Mouse (Mus musculus) megakaryocyte progenitor cell, adult 5-6 weeks (primary cell): ENCODE measurements around the gene Lrrc46. TPM values are rescaled to one million over a fixed set of nuclear protein-coding genes. Genes with fewer than 3 reads are reported as not detected.

ENCODE experiments used
- ATAC-seq: replicated peaks from 2 replicates; pipeline ENCODE4 v1.8.0; 2016; ENCODE audit warnings: mild to moderate bottlenecking, moderate TSS enrichment, inconsistent platforms; ENCODE audit not compliant: poor library complexity
- total RNA-seq, 2 experiments: library from RNA; stranded (forward) in 1 of 2; stranded (reverse) in 1 of 2; fragments of 157-497, 149-512 nt in 1 of 2; fragments of 200-1000 nt in 1 of 2; gene quantifications; 2 replicates each; pipeline versions ENCODE4 v1.2.3 to v1.2.4; 2015 to 2017

Lrrc46 gene
- total RNA-seq, 2 experiments from 2014 or later = 0.69 TPM; not detected in 1

DNA sequence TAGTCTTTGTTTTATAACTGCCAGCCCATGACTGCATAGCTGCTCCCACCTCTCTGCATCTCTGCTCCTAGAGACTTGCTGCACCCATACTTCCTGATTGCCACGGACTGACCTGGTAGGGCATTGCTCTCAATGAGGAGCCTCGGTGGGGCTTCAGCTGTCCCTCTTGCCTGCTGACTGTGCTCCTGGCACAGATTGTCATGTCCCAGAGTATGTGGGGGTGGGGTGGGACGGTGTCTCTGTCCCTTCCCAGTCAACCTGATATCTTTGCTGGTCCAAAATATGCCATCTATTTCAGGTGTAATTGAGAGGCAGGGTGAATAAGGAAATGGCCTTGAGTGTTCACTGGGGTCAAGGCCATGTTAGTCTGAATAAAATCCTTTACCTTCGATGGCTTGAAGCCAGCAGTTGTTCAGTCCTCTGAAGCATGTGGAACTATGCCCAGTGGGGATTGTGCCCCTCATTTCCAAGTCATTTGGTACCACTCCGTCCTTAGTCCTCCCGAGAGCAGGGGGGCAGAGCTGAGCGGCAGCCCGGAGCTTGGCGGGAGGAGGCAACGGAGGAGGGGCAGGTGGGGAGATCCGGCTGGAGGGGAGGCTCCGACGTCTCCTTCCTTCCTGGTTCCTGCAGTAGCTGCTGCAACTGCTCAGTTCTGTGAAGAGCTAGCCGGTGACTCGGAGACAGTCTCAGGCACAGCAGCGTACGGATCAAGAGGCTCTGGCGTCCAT lies 9.2 kb upstream of the Lrrc46 start, which contains the start of gene Osbpl7:
Gene Osbpl7 (plus strand): TSS at position 413 of the 728 bp plus-strand sequence.
- peak; percentile 86 for ATAC-seq

DNA sequence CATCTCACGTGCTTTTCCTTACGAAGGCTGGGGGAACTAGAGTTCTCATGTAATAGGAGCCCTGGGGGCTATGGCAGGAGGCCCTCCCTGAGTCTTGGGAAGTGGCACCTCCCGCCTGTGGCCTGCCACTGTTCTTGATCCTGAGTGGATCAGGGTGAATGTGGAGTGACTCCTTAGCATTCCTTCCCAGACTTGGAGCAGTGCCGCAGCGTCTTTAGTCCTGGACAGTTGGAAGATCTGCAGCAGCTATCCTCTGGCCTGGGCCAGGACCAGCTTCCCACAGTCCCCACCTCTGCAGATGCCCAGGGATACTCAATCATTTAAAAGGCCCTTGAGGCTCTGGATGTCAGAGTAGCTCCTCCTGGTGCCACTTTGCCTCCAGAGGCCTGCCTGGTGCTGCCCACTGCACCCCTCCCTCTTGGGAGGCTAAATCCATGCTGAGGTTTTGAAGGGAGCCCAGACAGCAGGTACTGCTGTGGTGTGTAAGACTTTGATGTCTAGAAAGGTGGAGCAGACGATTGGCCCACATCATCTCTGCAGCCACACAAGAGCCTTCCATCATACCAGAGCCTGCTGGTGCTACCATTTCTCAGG lies 8.4 kb upstream of the Lrrc46 start:
- ATAC-seq = no peak

GRCm38 (mm10) chr11:97048090-97048650 lies 7.0 kb upstream of the Lrrc46 start:
- no peak for ATAC-seq

- no peak for ATAC-seq
Observed at GRCm38 (mm10) chr11:97045861-97046260, 4.7 kb upstream of the Lrrc46 start.

DNA sequence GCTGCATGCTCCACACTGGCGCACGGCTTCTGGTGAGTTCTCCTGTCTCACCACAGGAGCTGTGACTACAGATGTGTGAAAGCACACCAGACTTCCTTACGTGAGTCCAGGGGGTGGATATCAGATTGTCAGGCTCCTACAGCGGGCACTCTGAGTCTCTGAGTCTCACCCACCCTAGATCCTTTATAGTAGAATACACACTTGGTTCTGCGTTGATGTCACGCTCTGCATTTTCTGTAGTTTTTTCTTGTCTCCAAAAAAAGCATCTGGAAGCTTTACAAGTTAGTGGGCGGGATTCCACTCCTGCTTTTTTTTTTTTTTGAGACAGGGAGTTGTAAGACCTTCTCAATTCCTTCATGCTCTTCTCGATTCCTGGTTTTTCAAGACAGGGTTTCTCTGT lies 3.7 kb upstream of the Lrrc46 start:
- ATAC-seq = no peak

- ATAC-seq = no peak
Observed at GRCm38 (mm10) chr11:97040301-97041021, 746 bp downstream of the Lrrc46 start.

GRCm38 (mm10) chr11:97038881-97039280 lies 2.3 kb downstream of the Lrrc46 start:
- ATAC-seq = no peak

- ATAC-seq = no peak
Observed at GRCm38 (mm10) chr11:97036141-97036540, 5.1 kb downstream of the Lrrc46 start.

GRCm38 (mm10) chr11:97033781-97034180 lies 7.4 kb downstream of the Lrrc46 start:
- no peak for ATAC-seq

DNA sequence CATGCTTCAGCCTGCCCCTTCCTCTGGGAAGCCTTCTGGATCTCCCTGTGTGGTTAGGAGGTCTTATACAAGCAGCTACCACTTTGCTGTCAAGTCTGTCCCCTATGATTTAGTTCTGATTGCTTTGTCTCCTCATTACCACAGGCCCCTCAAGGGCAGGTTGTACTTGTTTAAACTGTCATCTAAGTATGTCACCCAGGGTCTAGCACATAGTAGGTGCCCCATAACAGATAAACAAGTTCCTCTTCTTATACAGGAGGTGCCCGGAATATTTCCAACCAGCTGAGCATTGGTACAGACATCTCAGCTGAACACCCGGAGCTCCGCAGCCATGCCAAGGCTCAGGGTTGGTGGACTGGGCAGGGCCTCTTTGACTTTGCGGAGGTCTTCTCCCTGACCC lies 8.7 kb downstream of the Lrrc46 start:
- ATAC-seq = no peak

DNA sequence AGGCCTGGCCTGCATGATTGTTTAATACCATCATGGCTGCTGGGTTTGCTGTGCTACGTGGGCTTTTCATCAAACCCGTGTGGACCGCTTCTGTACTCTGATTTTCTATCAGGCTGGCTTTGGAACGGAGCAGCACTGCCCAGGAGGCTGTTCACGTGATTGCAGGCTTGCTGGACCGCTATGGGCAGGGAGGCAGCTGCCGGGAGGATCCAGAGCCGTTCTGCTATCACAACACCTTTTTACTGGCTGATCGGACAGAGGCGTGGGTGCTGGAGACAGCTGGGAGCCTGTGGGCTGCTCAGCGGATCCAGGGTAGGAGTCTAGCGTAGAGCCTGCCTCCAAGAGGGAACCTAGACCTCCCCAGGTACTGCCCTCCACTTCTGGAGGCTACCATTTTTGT lies 9.2 kb downstream of the Lrrc46 start:
- no peak for ATAC-seq

- ATAC-seq = no peak
Observed at GRCm38 (mm10) chr11:97030426-97030825, 10.8 kb downstream of the Lrrc46 start.

DNA sequence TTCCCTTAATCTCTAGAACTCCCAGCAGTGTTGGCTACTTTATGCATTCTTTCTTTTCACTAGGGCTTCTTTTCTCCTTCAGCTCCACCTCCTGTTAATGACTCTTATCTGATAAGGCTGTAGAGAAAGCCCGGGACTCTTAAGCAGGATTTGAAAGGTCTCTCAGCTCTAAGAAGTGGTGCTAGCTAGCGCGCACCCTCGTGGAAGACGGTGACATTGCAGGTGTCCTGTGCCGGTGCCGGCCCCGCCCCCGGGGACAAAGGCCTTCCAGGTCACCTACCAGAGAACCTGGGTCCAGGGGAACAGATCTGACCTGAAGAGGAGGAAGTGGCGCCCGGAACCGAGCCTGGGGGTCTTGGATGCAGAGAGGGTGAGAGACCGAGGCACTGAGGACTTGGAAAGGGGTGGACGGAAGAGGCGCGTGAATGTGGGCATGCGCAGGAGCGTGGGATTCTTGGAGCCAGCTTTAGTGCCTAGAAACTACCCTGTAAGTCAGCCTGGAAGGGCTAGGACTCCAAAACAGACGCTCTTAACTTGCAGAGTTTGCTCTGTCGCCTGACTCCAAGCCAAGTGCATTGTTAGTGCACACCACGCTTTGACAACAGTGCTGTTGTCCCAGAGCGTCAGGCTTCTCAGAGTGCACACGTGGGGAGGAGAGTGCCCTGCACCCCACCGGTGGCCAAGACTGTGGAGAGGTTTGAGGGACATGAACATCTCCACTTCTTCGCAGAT lies 11.4 kb downstream of the Lrrc46 start, which contains the start of gene Scrn2:
Gene Scrn2 (plus strand): TSS at position 253 of the 732 bp plus-strand sequence.
- peak; percentile 92 for ATAC-seq

- ATAC-seq = peak; percentile 79
Observed at GRCm38 (mm10) chr11:97025721-97026344, 15.4 kb downstream of the Lrrc46 start.

DNA sequence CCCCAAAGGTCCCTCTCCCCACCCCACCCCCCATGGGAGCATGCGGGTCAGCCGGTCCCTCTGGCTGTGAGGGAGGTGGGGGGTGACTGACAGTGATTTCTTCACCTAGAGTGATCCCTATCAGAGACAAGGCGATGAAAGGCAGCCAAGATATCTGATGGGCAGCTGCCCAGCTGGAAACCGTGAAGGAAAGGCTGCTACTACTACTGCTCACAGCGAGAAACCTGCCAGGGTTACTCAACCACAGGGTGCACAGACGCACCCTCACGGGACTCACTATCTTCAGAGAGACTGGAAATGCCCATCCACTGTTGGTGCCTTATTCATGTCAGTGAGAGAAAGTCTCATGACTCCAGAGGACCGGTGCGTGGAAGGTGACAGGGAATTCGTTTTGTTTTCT lies 16.2 kb downstream of the Lrrc46 start:
- no peak for ATAC-seq

DNA sequence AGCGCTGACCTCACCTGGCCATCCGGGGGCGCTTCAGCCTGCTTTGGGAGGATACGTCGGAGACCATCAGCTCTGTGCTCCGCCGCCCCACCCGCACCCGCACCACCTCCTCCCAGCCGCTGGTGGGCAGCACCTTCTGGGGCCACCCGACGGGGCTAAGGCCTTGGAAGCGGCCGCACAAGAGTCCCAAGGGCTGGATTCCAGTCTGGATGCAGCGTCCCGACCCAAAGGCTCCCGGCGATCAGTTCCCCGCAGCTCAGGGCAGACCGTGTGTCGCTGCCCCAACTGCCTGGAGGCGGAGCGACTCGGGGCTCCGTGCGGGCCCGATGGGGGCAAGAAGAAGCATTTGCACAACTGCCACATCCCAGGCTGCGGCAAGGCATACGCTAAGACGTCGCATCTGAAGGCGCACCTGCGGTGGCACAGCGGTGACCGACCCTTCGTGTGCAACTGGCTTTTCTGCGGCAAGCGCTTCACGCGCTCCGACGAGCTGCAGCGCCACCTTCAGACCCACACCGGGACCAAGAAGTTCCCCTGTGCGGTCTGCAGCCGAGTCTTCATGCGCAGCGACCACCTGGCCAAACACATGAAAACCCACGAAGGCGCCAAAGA lies 19.2 kb downstream of the Lrrc46 start:
- peak; percentile 71 for ATAC-seq

GRCm38 (mm10) chr11:97021121-97021765 lies 20.0 kb downstream of the Lrrc46 start:
- ATAC-seq = no peak

- no peak for ATAC-seq
Observed at GRCm38 (mm10) chr11:97019345-97019708, 21.9 kb downstream of the Lrrc46 start.

DNA sequence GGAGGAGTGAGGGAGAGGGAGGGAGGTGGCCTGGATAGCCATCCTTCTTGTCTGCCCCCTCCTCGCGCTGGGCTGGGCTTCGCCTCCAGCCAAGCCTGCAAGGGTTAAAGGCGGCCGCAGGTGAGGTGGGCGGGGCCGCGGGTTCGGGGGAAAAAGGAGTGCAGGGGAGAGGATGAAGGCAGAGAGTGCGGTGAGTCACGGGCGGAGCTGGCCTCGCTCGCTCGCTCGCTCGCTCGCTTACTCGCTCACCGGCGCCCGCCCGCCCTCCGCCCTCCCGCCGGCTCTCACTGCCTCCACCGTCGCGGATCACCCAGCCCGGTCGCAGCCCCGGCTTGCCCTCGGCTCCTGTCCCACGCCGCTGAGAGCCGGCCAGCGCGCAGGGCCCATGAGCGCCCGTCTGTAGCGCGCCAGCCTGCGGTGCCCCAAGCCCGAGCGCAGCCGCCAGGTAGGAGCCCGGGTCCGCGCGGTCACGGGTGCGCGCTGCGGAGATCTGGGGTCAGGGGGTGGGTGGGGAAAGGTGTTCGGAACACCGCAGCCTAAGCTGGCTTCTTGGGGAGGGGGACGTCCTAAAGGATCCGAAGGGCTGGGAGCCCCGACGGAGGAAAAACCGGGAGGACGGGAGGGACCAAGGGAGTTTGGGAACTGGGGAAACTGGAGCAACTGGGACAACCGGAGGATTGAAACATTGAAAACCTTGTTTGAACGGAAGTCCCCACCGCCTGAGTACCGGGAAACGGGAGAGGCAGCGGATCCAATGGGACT lies 22.4 kb downstream of the Lrrc46 start:
- ATAC-seq = no peak
